Mouse (Mus musculus): Measurements from ENCODE around the gene Spag7.

Gene Spag7

GRCm38 (mm10) chr11:70668771-70669505 lies at the start of gene Spag7:
Gene Spag7, minus strand, starts transcription at chr11:70669416.
- DNase-seq (ENCODE audit: low spot score): peak; percentile 86

- no peak for DNase-seq (ENCODE audit: low spot score)
Observed at GRCm38 (mm10) chr11:70718481-70718880, 49.3 kb upstream of the Spag7 start.

GRCm38 (mm10) chr11:70715832-70716231 lies 46.6 kb upstream of the Spag7 start:
- DNase-seq (ENCODE audit: low spot score): no peak

GRCm38 (mm10) chr11:70713222-70713621 lies 44.0 kb upstream of the Spag7 start:
- DNase-seq (ENCODE audit: low spot score): no peak

- DNase-seq (ENCODE audit: low spot score): no peak
Observed at GRCm38 (mm10) chr11:70711026-70711425, 41.8 kb upstream of the Spag7 start.

GRCm38 (mm10) chr11:70706127-70706526 lies 36.9 kb upstream of the Spag7 start:
- no peak for DNase-seq (ENCODE audit: low spot score)

GRCm38 (mm10) chr11:70702781-70703180 lies 33.6 kb upstream of the Spag7 start:
- DNase-seq (ENCODE audit: low spot score): no peak

- no peak for DNase-seq (ENCODE audit: low spot score)
Observed at GRCm38 (mm10) chr11:70701984-70702733, 32.9 kb upstream of the Spag7 start.

- no peak for DNase-seq (ENCODE audit: low spot score)
Observed at GRCm38 (mm10) chr11:70701221-70701955, 32.2 kb upstream of the Spag7 start.

- no peak for DNase-seq (ENCODE audit: low spot score)
Observed at GRCm38 (mm10) chr11:70700613-70701012, 31.4 kb upstream of the Spag7 start.

GRCm38 (mm10) chr11:70699722-70700556 lies 30.7 kb upstream of the Spag7 start, which contains the start of the genes Inca1 and Kif1c:
Gene Inca1, minus strand, starts transcription at chr11:70700155.
Gene Kif1c, plus strand, starts transcription at chr11:70700548.
- DNase-seq (ENCODE audit: low spot score): peak; percentile 77

GRCm38 (mm10) chr11:70699051-70699450 lies 29.8 kb upstream of the Spag7 start:
- DNase-seq (ENCODE audit: low spot score): no peak

- no peak for DNase-seq (ENCODE audit: low spot score)
Observed at GRCm38 (mm10) chr11:70697376-70697775, 28.2 kb upstream of the Spag7 start.

- no peak for DNase-seq (ENCODE audit: low spot score)
Observed at GRCm38 (mm10) chr11:70693504-70693903, 24.3 kb upstream of the Spag7 start.

GRCm38 (mm10) chr11:70689578-70689977 lies 20.4 kb upstream of the Spag7 start:
- DNase-seq (ENCODE audit: low spot score): no peak

- DNase-seq (ENCODE audit: low spot score): no peak
Observed at GRCm38 (mm10) chr11:70688372-70688771, 19.2 kb upstream of the Spag7 start.

- peak; percentile 63 for DNase-seq (ENCODE audit: low spot score)
Observed at GRCm38 (mm10) chr11:70687601-70688199, 18.5 kb upstream of the Spag7 start, which contains the start of gene Camta2. Gene Camta2, minus strand, starts transcription at chr11:70688105.

GRCm38 (mm10) chr11:70686901-70687566 lies 17.8 kb upstream of the Spag7 start:
- DNase-seq (ENCODE audit: low spot score): no peak

- no peak for DNase-seq (ENCODE audit: low spot score)
Observed at GRCm38 (mm10) chr11:70683640-70684039, 14.4 kb upstream of the Spag7 start.

- no peak for DNase-seq (ENCODE audit: low spot score)
Observed at GRCm38 (mm10) chr11:70681897-70682581, 12.8 kb upstream of the Spag7 start.

Data from urinary bladder, postnatal 10 days (tissue).